Mouse (Mus musculus): Measurements from ENCODE around the gene Acvrl1.
"Not testable (repeated sequence)": the region's sequence is repeated elsewhere in the genome, so short reads cannot be mapped to it uniquely, and the experiment has no call there.

The Acvrl1 gene

GRCm38 (mm10) chr15:101113176-101113575 is 15.1 kb upstream of the Acvrl1 start:
- no peak for DNase-seq

GRCm38 (mm10) chr15:101113778-101114177 is 14.5 kb upstream of the Acvrl1 start:
- DNase-seq = not testable (repeated sequence)

GRCm38 (mm10) chr15:101115511-101116110 is 12.7 kb upstream of the Acvrl1 start, which contains the start of gene Ankrd33:
Gene Ankrd33, plus strand, starts transcription at chr15:101115755.
- DNase-seq = peak; percentile 70

GRCm38 (mm10) chr15:101118399-101119125 is 9.8 kb upstream of the Acvrl1 start:
- DNase-seq = peak; percentile 78

- no peak for DNase-seq
Measured at GRCm38 (mm10) chr15:101121411-101122289, 6.7 kb upstream of the Acvrl1 start.

GRCm38 (mm10) chr15:101122290-101122589 is 6.1 kb upstream of the Acvrl1 start:
- DNase-seq = no peak

GRCm38 (mm10) chr15:101123202-101123601 is 5.1 kb upstream of the Acvrl1 start:
- DNase-seq = no peak

GRCm38 (mm10) chr15:101125561-101125960 is 2.8 kb upstream of the Acvrl1 start:
- no peak for DNase-seq

GRCm38 (mm10) chr15:101126876-101127544 is 1.3 kb upstream of the Acvrl1 start:
- no peak for DNase-seq

GRCm38 (mm10) chr15:101129412-101129811 is 1.1 kb downstream of the Acvrl1 start:
- no peak for DNase-seq

- no peak for DNase-seq
Measured at GRCm38 (mm10) chr15:101131498-101131897, 3.2 kb downstream of the Acvrl1 start.

GRCm38 (mm10) chr15:101132041-101132440 is 3.7 kb downstream of the Acvrl1 start:
- DNase-seq = no peak

- DNase-seq = no peak
Measured at GRCm38 (mm10) chr15:101132761-101133160, 4.4 kb downstream of the Acvrl1 start.

- peak; percentile 28 for DNase-seq
Measured at GRCm38 (mm10) chr15:101133993-101134704, 5.8 kb downstream of the Acvrl1 start.

GRCm38 (mm10) chr15:101135405-101135804 is 7.1 kb downstream of the Acvrl1 start:
- DNase-seq = no peak

- no peak for DNase-seq
Measured at GRCm38 (mm10) chr15:101137455-101137854, 9.1 kb downstream of the Acvrl1 start.

- DNase-seq = no peak
Measured at GRCm38 (mm10) chr15:101138675-101139074, 10.4 kb downstream of the Acvrl1 start.

- peak; percentile 92 for DNase-seq
Measured at GRCm38 (mm10) chr15:101139885-101140284, 11.6 kb downstream of the Acvrl1 start.

- DNase-seq = no peak
Measured at GRCm38 (mm10) chr15:101140587-101140986, 12.3 kb downstream of the Acvrl1 start.

- DNase-seq = peak; percentile 73
Measured at GRCm38 (mm10) chr15:101141061-101141541, 12.8 kb downstream of the Acvrl1 start.

- no peak for DNase-seq
Measured at GRCm38 (mm10) chr15:101142672-101143071, 14.3 kb downstream of the Acvrl1 start.

- peak; percentile 34 for DNase-seq
Measured at GRCm38 (mm10) chr15:101143494-101143893, 15.2 kb downstream of the Acvrl1 start.
